Mouse (Mus musculus): ENCODE results near the gene Tmem59l. TPM values are rescaled to one million over a fixed set of nuclear protein-coding genes. Genes with fewer than 3 reads are reported as not detected.
"Not testable (repeated sequence)": the region's sequence is repeated elsewhere in the genome, so short reads cannot be mapped to it uniquely, and the experiment has no call there.

Gene Tmem59l
- total and polyA plus RNA-seq, 3 experiments, result 0.03 TPM; not detected in 2

DNA sequence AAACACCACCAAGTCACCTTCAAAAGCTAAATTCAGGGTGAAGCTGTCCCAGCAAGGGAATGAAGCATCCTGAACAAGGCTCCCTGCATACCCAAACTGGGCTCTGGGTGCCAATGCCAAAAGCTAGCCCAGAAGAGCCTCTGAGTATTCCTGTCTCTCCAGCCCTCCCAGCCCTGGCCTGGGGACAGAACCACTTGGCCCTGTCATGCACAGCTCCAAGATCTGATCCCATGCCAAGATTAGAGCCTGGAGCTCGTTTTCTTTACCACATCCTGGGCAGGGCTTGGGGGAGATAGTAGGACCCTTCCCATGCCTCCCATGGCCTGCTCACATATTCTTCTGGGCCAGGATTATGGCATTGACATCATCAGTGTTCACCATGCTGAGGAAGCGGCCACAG is 32.4 kb upstream of the Tmem59l start:
- ATAC-seq (ENCODE audit: extremely low read depth, insufficient number of reproducible peaks, low FRiP score, poor library complexity, severe bottlenecking) (no peak), DNase-seq (ENCODE audit: low spot score) (no peak)
- no peak for TF ChIP-seq CTCF (IDR thresholded peaks at IDR 0.05; ENCODE audit: low read depth, low read length)
- Histone ChIP-seq H3K9me3 (replicated peaks) (no peaks in the 10 kb centered on the region), H3K4me3 (ENCODE audit: low read depth, low read length) (no peak overlapping the region), H3K4me1 (ENCODE audit: insufficient read depth, low read depth, low read length) (peaks cover 65% of the 10 kb centered on the region), H3K27me3 (ENCODE audit: insufficient read depth, low read length) (no peaks in the 10 kb centered on the region), H3K36me3 (replicated peaks) (peaks cover 62% of the 10 kb centered on the region)

DNA sequence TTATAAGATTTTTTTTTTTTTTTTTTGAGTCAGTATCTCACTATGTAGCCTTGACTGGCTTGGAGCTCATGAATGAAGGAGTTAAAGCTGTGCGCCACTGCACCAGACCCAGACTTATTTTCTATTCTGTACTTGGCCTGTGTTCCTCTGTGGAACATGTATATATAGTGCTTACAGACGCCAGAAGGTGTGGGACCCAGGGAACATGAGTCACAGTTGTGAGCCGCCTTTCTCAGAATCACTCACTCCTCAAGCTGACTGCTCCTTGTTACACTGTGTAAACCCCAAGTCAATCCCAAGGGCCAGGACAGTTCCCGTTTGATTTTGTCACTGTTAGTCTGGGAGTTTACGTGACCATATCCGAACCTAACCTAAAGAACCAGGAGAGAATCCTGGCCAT is 31.9 kb upstream of the Tmem59l start:
- Histone ChIP-seq H3K36me3 (replicated peaks) (peaks cover 68% of the 10 kb centered on the region), H3K27me3 (ENCODE audit: insufficient read depth, low read length) (no peaks in the 10 kb centered on the region), H3K4me1 (ENCODE audit: insufficient read depth, low read depth, low read length) (peaks cover 64% of the 10 kb centered on the region), H3K4me3 (ENCODE audit: low read depth, low read length) (no peak overlapping the region), H3K9me3 (replicated peaks) (no peaks in the 10 kb centered on the region)
- TF ChIP-seq CTCF (IDR thresholded peaks at IDR 0.05; ENCODE audit: low read depth, low read length) (no peak), GATA2 (IDR thresholded peaks at IDR 0.05; ENCODE audit: borderline replicate concordance, low read depth, low read length) (no peak), TAL1 (conservative IDR thresholded peaks at IDR 0.05; ENCODE audit: low read depth, low read length) (no peak), POLR2AphosphoS5 (IDR thresholded peaks at IDR 0.05; ENCODE audit: insufficient replicate concordance, low read depth, low read length) (no peak), GATA1 (IDR thresholded peaks at IDR 0.05; ENCODE audit: borderline replicate concordance, low read length) (no peak)
- ATAC-seq (ENCODE audit: extremely low read depth, insufficient number of reproducible peaks, low FRiP score, poor library complexity, severe bottlenecking) (no peak), DNase-seq (ENCODE audit: low spot score) (no peak)

DNA sequence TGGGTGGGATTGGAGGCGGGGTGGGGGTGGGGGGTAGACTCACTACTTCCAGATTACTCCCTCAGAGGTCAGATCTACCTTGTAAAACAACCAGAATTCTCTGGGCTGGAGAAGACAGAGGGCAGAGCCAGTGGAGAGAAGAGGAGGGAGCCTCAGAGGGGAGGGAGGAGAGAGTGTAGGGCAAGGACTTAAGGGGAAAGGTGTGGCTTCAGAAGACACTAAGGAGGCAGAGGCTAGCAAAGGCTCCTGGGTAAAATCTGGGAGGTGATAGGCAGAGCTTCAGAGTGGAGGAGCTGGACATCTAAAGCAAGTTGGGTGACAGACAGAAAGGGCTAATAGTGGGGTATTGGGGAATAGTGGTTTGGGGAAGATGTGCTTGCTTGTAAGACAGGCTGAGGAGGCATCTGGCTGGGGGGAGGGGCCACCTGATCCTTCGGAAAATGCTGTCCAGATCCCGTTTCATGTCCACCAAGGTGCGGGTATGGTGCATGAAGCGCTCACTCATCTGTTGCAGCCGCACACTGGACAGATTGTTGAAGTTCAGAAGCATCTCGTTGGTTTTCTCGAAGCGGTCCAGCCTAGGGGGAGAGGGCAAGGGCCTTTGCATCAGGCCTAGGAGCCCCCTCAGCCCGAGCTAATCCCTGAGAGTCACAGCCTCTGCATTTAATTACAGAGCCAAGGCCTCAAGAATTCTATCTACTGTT is 30.9 kb upstream of the Tmem59l start:
- no peak for DNase-seq (ENCODE audit: low spot score)
- no peak overlapping the region for H3K4me3 ChIP-seq (ENCODE audit: low read depth, low read length)
- H3K27me3 ChIP-seq (ENCODE audit: insufficient read depth, low read length), result no peaks in the 10 kb centered on the region
- peaks cover 77% of the 10 kb centered on the region for H3K36me3 ChIP-seq (replicated peaks)
- H3K9me3 ChIP-seq (replicated peaks), result no peaks in the 10 kb centered on the region
- TF ChIP-seq TAL1 (conservative IDR thresholded peaks at IDR 0.05; ENCODE audit: low read depth, low read length) (no peak), GATA1 (IDR thresholded peaks at IDR 0.05; ENCODE audit: borderline replicate concordance, low read length) (no peak), CTCF (IDR thresholded peaks at IDR 0.05; ENCODE audit: low read depth, low read length) (no peak)
- H3K4me1 ChIP-seq (ENCODE audit: insufficient read depth, low read depth, low read length), result peaks cover 65% of the 10 kb centered on the region
- no peak; the same call in 1 of the 2 replicates for ATAC-seq (ENCODE audit: extremely low read depth, insufficient number of reproducible peaks, low FRiP score, poor library complexity, severe bottlenecking)

DNA sequence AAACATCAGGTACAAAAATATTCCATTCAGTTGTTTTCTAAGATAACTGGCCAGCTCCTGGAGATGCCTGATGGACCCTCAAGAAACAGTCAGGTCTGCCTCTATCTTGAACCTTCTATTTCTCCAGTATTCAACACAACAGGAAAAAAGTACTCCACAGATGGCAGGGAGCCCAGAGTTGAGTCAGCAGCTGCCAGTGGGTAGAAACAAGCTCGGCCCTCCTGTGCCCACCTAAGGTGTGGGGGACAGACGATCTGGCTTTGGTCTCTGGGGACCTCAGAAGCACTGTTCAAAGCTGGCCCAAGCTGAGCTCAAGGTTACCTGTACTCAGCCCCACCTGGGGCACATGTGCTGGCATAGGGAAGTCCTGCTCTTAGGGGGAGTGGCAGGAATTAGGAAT is 26.3 kb upstream of the Tmem59l start:
- Histone ChIP-seq H3K4me3 (ENCODE audit: low read depth, low read length) (no peak overlapping the region), H3K27me3 (ENCODE audit: insufficient read depth, low read length) (no peaks in the 10 kb centered on the region), H3K9me3 (replicated peaks) (no peaks in the 10 kb centered on the region), H3K36me3 (replicated peaks) (peaks cover 78% of the 10 kb centered on the region), H3K4me1 (ENCODE audit: insufficient read depth, low read depth, low read length) (peaks cover 62% of the 10 kb centered on the region)
- no peak for ATAC-seq (ENCODE audit: extremely low read depth, insufficient number of reproducible peaks, low FRiP score, poor library complexity, severe bottlenecking)
- DNase-seq (ENCODE audit: low spot score), result no peak
- TF ChIP-seq GATA1 (IDR thresholded peaks at IDR 0.05; ENCODE audit: borderline replicate concordance, low read length) (no peak), POLR2AphosphoS5 (IDR thresholded peaks at IDR 0.05; ENCODE audit: insufficient replicate concordance, low read depth, low read length) (no peak), TAL1 (conservative IDR thresholded peaks at IDR 0.05; ENCODE audit: low read depth, low read length) (no peak), CTCF (IDR thresholded peaks at IDR 0.05; ENCODE audit: low read depth, low read length) (no peak), GATA2 (IDR thresholded peaks at IDR 0.05; ENCODE audit: borderline replicate concordance, low read depth, low read length) (no peak)

DNA sequence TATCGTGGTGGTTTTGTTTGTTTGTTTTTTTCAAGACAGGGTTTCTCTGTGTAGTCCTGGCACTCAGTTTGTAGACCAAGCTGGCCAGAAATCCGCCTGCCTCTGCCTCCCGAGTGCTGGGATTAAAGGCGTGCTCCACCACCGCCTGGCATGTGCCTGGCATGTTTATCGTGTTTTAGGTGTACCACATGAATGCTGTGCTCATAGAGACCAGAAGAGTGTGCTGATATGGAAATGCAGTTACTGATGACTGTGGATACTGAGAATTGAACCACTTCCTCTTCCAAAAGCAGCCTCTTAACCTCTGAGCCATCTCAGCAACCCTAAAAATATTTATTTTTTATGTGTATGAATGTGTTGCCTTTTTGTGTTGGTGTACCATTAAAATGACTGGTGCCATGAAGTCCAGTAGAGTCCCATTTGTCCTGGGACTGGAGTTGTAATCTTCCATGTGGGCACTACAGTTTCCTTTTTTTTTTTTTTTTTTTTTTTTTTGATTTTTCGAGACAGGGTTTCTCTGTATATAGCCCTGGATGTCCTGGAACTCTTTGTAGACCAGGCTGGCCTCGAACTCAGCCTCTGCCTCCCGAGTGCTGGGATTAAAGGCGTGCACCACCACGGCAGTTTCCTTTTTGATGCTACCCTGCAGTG is 25.2 kb upstream of the Tmem59l start:
- peaks cover 60% of the 10 kb centered on the region for H3K4me1 ChIP-seq (ENCODE audit: insufficient read depth, low read depth, low read length)
- no peak for DNase-seq (ENCODE audit: low spot score)
- H3K4me3 ChIP-seq (ENCODE audit: low read depth, low read length), result peak overlapping the region; percentile 47; the same call in 1 of the 2 replicates
- no peaks in the 10 kb centered on the region for H3K9me3 ChIP-seq (replicated peaks)
- H3K36me3 ChIP-seq (replicated peaks), result peaks cover 78% of the 10 kb centered on the region
- no peak for TF ChIP-seq GATA1 (IDR thresholded peaks at IDR 0.05; ENCODE audit: borderline replicate concordance, low read length)
- TF ChIP-seq TAL1 (conservative IDR thresholded peaks at IDR 0.05; ENCODE audit: low read depth, low read length), result 0 out of 2 replicates have a peak, but pooled peaks have one; percentile 16
- no peak for ATAC-seq (ENCODE audit: extremely low read depth, insufficient number of reproducible peaks, low FRiP score, poor library complexity, severe bottlenecking)
- H3K27me3 ChIP-seq (ENCODE audit: insufficient read depth, low read length), result no peaks in the 10 kb centered on the region

DNA sequence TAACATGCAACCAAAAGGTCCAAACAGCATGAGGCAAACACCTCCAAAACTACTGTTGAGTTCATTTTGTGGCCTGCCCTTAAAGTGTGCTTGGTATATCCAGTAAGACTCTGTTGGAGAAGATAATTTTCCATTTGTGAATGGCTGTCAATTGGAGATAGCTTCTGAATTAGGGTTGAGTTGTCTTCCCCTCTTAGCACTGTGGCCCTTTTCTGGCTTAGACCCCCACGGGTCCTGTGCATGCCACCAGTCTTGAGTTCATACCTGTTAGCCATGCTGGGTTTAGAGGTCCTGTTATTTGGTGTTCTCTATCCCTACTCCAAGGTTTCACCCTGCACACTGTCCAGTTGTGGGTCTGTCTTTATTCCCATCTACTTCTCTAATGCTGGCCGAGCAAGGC is 24.6 kb upstream of the Tmem59l start:
- Histone ChIP-seq H3K4me1 (ENCODE audit: insufficient read depth, low read depth, low read length) (peaks cover 65% of the 10 kb centered on the region), H3K9me3 (replicated peaks) (no peaks in the 10 kb centered on the region), H3K36me3 (replicated peaks) (peaks cover 79% of the 10 kb centered on the region), H3K4me3 (ENCODE audit: low read depth, low read length) (peak overlapping the region; percentile 3; the same call in 1 of the 2 replicates), H3K27me3 (ENCODE audit: insufficient read depth, low read length) (no peaks in the 10 kb centered on the region)
- ATAC-seq (ENCODE audit: extremely low read depth, insufficient number of reproducible peaks, low FRiP score, poor library complexity, severe bottlenecking) (no peak), DNase-seq (ENCODE audit: low spot score) (no peak)
- peak; percentile 71; the same call in 1 of the 2 replicates for TF ChIP-seq POLR2AphosphoS5 (IDR thresholded peaks at IDR 0.05; ENCODE audit: insufficient replicate concordance, low read depth, low read length)
- TF ChIP-seq GATA1 (IDR thresholded peaks at IDR 0.05; ENCODE audit: borderline replicate concordance, low read length), result no peak

DNA sequence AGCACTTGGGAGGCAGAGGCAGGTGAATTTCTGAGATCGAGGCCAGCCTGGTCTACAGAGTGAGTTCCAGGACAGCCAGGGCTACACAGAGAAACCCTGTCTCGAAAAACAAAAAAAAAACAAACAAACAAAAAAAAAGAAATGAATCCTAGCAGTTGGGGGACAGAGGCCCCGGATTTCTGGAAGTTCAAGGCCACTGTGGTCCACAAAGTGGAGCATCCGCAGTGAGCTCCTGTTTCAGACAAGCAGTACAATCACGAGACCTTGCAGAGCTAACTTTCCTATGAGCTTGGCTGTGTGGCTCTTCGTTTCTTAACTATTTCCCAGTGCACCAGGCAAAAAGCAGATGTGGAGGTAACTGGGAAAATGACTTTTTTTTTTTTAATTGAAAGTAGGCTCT is 24.0 kb upstream of the Tmem59l start:
- not testable (repeated sequence) for H3K27me3 ChIP-seq (ENCODE audit: insufficient read depth, low read length); DNase-seq (ENCODE audit: low spot score); H3K9me3 ChIP-seq (replicated peaks); ATAC-seq (ENCODE audit: extremely low read depth, insufficient number of reproducible peaks, low FRiP score, poor library complexity, severe bottlenecking)
- Histone ChIP-seq H3K4me1 (ENCODE audit: insufficient read depth, low read depth, low read length) (peaks cover 61% of the 10 kb centered on the region), H3K36me3 (replicated peaks) (peaks cover 73% of the 10 kb centered on the region), H3K4me3 (ENCODE audit: low read depth, low read length) (peak overlapping the region; percentile 92)

Data from G1E (cell line).